Mouse (Mus musculus) hindbrain, embryonic 10.5 days (tissue): ENCODE results near the gene Arhgef15. TPM values are rescaled to one million over a fixed set of nuclear protein-coding genes. Genes with fewer than 3 reads are reported as not detected.
"Not testable (repeated sequence)": the region's sequence is repeated elsewhere in the genome, so short reads cannot be mapped to it uniquely, and the experiment has no call there.

Experiments used
- DNase-seq: peaks from one replicate; pipeline ENCODE4 v3.0.0-alpha.2; 2017; ENCODE audit warnings: low spot score
- H3K27ac ChIP-seq: fragments of 300-500 bp; sonication (generic); 2 replicates; pipeline ENCODE4 v1.5.1; 2016; ENCODE audit warnings: mild to moderate bottlenecking, moderate library complexity
- H3K27me3 ChIP-seq: fragments of 300-500 bp; sonication (generic); 2 replicates; pipeline ENCODE4 v1.6.1; 2016; ENCODE audit warnings: mild to moderate bottlenecking; ENCODE audit not compliant: poor library complexity, insufficient read depth, severe bottlenecking
- H3K36me3 ChIP-seq: fragments of 300-500 bp; sonication (generic); 2 replicates; pipeline ENCODE4 v1.6.1; 2016; ENCODE audit warnings: mild to moderate bottlenecking, moderate library complexity
- H3K4me1 ChIP-seq: fragments of 300-500 bp; sonication (generic); replicated peaks from 2 replicates; pipeline ENCODE4 v1.6.1; 2016; ENCODE audit warnings: mild to moderate bottlenecking
- H3K4me3 ChIP-seq: fragments of 300-500 bp; sonication (generic); 2 replicates; pipeline ENCODE4 v1.5.1; 2016; ENCODE audit warnings: mild to moderate bottlenecking, moderate library complexity
- H3K9me3 ChIP-seq: fragments of 300-500 bp; sonication (generic); 2 replicates; pipeline ENCODE4 v1.6.1; 2016; ENCODE audit warnings: mild to moderate bottlenecking, moderate library complexity
- WGBS: fragments of 180-500 bp; shearing (Covaris S2); methylation state at CpG from one replicate; pipeline ENCODE4 v1.1.7; 2016; 5-methylcytosine and 5-hydroxymethylcytosine counted together
- polyA plus RNA-seq: library from polyadenylated mRNA; unstranded; fragments of >200 nt; fragmentation: Nextera tagmentation; extraction: Ambion mirVana; gene quantifications from 2 replicates; pipeline ENCODE4 v1.2.1, GENCODE M21; 2016

Gene Arhgef15
- polyA plus RNA-seq, 1 experiment from 2014 or later, result 8.6 TPM

GRCm38 (mm10) chr11:68939451-68940304 is 17.6 kb downstream of the Arhgef15 start:
- peak overlapping the region; percentile 89 for H3K27ac ChIP-seq
- H3K36me3 ChIP-seq, result 0 out of 2 replicates have a peak, but pooled peaks cover 3% of the 10 kb centered on the region
- peak; percentile 90 for DNase-seq
- H3K4me3 ChIP-seq, result peak overlapping the region; percentile 57
- no peaks in the 10 kb centered on the region for H3K9me3 ChIP-seq
- no peaks in the 10 kb centered on the region for H3K27me3 ChIP-seq
- 6% methylated on average over 16 of the region's 16 CpGs for WGBS
- H3K4me1 ChIP-seq, result peaks cover 11% of the 10 kb centered on the region

DNA sequence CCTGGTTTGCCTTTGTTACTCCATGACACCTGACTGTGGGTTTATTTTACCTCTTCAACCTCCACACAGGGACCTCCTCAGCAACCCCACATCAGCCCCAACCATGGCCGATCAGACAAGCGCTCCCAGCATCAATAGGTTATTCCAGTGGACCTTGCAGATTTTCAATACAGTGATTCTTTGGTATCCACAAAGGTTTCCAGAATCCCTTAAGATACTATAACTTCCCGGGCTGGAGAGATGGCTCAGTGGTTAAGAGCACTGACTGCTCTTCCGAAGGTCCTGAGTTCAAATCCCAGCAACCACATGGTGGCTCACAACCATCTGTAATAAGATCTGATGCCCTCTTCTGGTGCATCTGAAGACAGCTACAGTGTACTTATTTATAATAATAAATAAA is 20.3 kb downstream of the Arhgef15 start:
- DNase-seq, H3K27ac ChIP-seq, H3K36me3 ChIP-seq, H3K9me3 ChIP-seq, H3K27me3 ChIP-seq, H3K4me3 ChIP-seq: not testable (repeated sequence)
- peaks cover 14% of the 10 kb centered on the region for H3K4me1 ChIP-seq
- WGBS, result 92% methylated on average over 4 of the region's 4 CpGs

GRCm38 (mm10) chr11:68933885-68934507 is 23.3 kb downstream of the Arhgef15 start:
- WGBS, result 77% methylated on average over 5 of the region's 5 CpGs
- H3K4me1 ChIP-seq, result 0 out of 2 replicates have a peak, but pooled peaks cover 3% of the 10 kb centered on the region
- DNase-seq, result no peak
- H3K9me3 ChIP-seq, result no peaks in the 10 kb centered on the region
- no peak overlapping the region for H3K4me3 ChIP-seq
- H3K27ac ChIP-seq, result no peak overlapping the region
- H3K27me3 ChIP-seq, result no peaks in the 10 kb centered on the region
- H3K36me3 ChIP-seq, result no peaks in the 10 kb centered on the region

DNA sequence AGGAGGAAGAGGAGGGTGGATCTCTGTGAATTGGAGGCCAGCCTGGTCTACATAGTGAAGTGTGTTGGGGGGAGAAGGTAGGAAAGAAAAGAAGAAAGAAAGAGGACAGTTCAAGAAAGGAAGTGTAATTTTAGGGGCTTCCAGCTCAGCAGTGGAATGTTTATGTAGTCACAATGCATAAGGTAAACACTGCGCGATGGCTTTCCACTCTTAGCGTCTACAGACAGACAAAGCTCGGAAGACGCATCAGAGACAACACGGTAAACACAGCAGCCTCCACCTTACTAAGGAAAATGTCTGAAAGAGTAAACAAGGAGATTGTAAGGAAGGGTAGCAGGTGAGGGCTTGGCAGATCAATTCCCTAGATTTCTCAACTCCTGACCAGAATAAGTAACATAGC is 27.3 kb downstream of the Arhgef15 start:
- H3K27ac ChIP-seq, result no peak overlapping the region
- H3K27me3 ChIP-seq, result no peaks in the 10 kb centered on the region
- H3K9me3 ChIP-seq, result no peaks in the 10 kb centered on the region
- no peak overlapping the region for H3K4me3 ChIP-seq
- 0 out of 2 replicates have a peak, but pooled peaks cover 3% of the 10 kb centered on the region for H3K4me1 ChIP-seq
- DNase-seq, result no peak
- no peaks in the 10 kb centered on the region for H3K36me3 ChIP-seq
- 81% methylated on average over 6 of the region's 6 CpGs for WGBS

- 82% methylated on average over 3 of the region's 3 CpGs for WGBS
- Histone ChIP-seq H3K4me3 (no peak within 1 kb of the TSS), H3K27ac (no peak within 1 kb of the TSS), H3K27me3 (no peaks in the 10 kb centered on the region), H3K9me3 (no peaks in the 10 kb centered on the region), H3K36me3 (no peaks in the 10 kb centered on the region), H3K4me1 (peaks cover 7% of the 10 kb centered on the region; the same call in 1 of the 2 replicates)
- DNase-seq, result no peak
Observed at GRCm38 (mm10) chr11:68926981-68927380, 30.3 kb downstream of the Arhgef15 start, which contains the start of gene Odf4. Gene Odf4, minus strand, starts transcription at chr11:68927081.

- DNase-seq, result no peak
- Histone ChIP-seq H3K4me1 (peaks cover 7% of the 10 kb centered on the region; the same call in 1 of the 2 replicates), H3K27ac (no peak overlapping the region), H3K27me3 (no peaks in the 10 kb centered on the region), H3K9me3 (no peaks in the 10 kb centered on the region), H3K4me3 (no peak overlapping the region), H3K36me3 (no peaks in the 10 kb centered on the region)
- WGBS, result 85% methylated on average over 2 of the region's 2 CpGs
Observed at GRCm38 (mm10) chr11:68924749-68925148, 32.5 kb downstream of the Arhgef15 start.

DNA sequence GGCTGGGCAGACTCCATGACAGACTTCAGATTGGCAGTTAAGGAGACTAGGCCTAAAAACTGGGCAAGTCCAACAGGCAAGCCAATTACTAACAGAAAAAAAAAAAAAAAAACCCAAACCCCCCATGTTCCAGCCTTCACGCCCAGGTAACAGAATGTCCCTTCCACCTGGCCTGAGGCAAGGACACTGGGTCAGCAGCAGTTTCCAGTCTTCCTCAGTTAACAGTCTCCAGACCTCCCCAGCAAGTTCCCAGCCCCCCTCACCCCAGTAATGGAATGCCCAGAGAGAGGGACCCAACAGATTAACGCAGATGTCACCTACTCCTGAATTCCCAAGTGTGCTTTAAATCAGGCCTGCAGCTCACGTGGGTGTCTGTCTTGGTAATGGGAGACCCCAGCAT is 34.1 kb downstream of the Arhgef15 start:
- no peak overlapping the region for H3K27ac ChIP-seq
- H3K27me3 ChIP-seq, result no peaks in the 10 kb centered on the region
- no peak overlapping the region for H3K4me3 ChIP-seq
- WGBS, result 64% methylated on average over 3 of the region's 3 CpGs
- no peak for DNase-seq
- H3K4me1 ChIP-seq, result peaks cover 7% of the 10 kb centered on the region; the same call in 1 of the 2 replicates
- no peaks in the 10 kb centered on the region for H3K9me3 ChIP-seq
- H3K36me3 ChIP-seq, result no peaks in the 10 kb centered on the region

DNA sequence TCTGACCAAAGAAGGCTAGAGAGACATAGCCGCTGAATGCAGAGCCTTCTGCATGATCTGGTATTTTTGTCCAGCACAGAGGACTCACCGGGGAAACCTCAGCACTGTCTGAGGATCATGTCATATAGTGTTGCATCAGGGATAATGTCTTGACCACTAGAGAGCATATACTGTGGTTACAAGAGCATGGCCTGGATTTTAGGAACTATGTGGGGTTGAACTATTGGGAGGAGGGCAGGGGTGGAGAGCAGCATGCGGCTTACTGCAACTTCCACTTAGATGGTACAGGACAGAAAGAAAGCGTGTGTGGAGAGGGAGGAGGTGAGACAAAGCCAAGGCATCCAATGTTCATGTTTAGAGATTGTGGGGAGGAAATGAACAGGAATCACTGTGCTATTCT is 42.7 kb downstream of the Arhgef15 start:
- H3K4me3 ChIP-seq, result no peak overlapping the region
- no peak for DNase-seq
- no peaks in the 10 kb centered on the region for H3K27me3 ChIP-seq
- no peak overlapping the region for H3K27ac ChIP-seq
- 91% methylated on average over 4 of the region's 4 CpGs for WGBS
- H3K9me3 ChIP-seq, result no peaks in the 10 kb centered on the region
- H3K4me1 ChIP-seq, result no peaks in the 10 kb centered on the region
- no peaks in the 10 kb centered on the region for H3K36me3 ChIP-seq

DNA sequence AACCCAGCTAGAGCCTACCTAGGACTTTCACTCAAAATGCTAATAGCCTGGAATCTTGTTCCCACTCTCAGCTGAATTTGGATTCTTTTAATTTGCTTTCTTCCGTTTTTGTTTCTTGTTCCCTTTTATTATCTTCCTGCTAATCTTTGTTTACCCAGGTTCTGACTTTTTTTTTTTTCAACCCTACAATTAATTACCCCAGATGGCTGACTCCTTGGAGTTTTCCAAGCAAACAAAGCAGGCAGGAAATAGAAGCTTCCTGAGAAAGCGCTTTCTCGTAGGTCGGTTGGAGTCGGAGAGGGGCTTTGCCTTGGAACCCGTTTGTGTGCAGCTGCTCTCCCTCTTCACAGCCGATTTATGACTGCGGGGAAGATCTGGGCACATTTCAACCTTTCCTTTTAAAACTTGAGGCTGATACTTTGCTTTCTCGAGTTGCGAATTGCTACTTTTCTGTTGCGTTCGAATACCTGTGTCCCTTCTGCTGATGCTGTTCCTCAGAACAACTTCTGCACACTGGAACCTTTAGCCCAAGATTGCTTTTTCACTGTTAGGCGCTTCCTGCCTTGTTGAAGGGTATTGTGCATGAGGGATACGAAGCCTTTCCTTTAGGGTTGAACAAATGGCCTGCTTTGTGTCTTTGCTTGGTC is 45.6 kb downstream of the Arhgef15 start:
- Histone ChIP-seq H3K27me3 (no peaks in the 10 kb centered on the region), H3K9me3 (no peaks in the 10 kb centered on the region), H3K27ac (no peak overlapping the region; the same call in 1 of the 2 replicates), H3K4me3 (no peak overlapping the region), H3K4me1 (no peaks in the 10 kb centered on the region), H3K36me3 (peaks cover 15% of the 10 kb centered on the region)
- DNase-seq, result no peak
- 72% methylated on average over 14 of the region's 14 CpGs for WGBS

- H3K27ac ChIP-seq, result no peak overlapping the region
- no peaks in the 10 kb centered on the region for H3K9me3 ChIP-seq
- H3K27me3 ChIP-seq, result no peaks in the 10 kb centered on the region
- H3K36me3 ChIP-seq, result peaks cover 41% of the 10 kb centered on the region
- no peak for DNase-seq
- no peak overlapping the region for H3K4me3 ChIP-seq
- no peaks in the 10 kb centered on the region for H3K4me1 ChIP-seq
- 54% methylated on average over 7 of the region's 7 CpGs for WGBS
Observed at GRCm38 (mm10) chr11:68908846-68909503, 48.3 kb downstream of the Arhgef15 start.

DNA sequence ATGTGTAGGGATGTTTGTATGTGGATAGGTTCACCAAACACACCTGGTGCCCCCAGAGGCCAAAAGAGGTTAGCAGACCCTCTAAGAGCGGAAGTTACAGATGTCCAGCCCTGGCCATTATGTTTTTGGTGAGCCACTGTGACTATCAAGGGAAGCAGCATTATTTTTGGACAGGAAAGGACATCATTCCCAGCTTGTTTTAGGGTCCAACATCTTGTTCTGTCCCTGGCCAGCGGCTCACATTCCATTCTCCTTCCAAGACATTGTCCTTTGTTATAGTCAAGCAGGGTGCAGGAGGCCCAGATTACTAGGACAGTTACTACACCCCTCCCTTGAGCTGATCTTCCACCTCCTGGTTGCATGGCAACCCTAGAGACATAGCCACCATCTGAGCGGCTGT is 50.0 kb downstream of the Arhgef15 start:
- peaks cover 59% of the 10 kb centered on the region for H3K36me3 ChIP-seq
- H3K9me3 ChIP-seq, result no peaks in the 10 kb centered on the region
- no peaks in the 10 kb centered on the region for H3K27me3 ChIP-seq
- H3K27ac ChIP-seq, result no peak overlapping the region
- 80% methylated on average over 3 of the region's 3 CpGs for WGBS
- H3K4me1 ChIP-seq, result peaks cover 9% of the 10 kb centered on the region
- no peak for DNase-seq
- H3K4me3 ChIP-seq, result no peak overlapping the region

DNA sequence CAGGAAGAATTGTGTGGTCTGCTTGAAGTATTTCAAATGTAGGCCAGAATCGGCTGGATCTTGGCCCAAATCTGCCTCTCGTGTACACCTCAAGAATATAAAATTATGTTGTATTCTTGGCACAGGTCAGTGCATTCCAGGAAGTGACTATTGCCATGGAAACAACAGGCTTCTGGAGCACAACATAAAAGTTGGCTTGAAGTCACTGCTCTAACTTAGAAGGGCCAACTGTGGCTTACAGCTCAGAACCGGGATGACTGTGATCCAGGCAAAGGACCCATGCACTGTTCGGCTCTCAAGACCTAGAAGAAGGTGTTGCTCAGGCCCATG is 50.9 kb downstream of the Arhgef15 start:
- no peak for DNase-seq
- WGBS, result 91% methylated on average over 4 of the region's 4 CpGs
- H3K36me3 ChIP-seq, result peaks cover 59% of the 10 kb centered on the region
- H3K4me3 ChIP-seq, result no peak overlapping the region
- peaks cover 9% of the 10 kb centered on the region for H3K4me1 ChIP-seq
- H3K27me3 ChIP-seq, result no peaks in the 10 kb centered on the region
- no peaks in the 10 kb centered on the region for H3K9me3 ChIP-seq
- H3K27ac ChIP-seq, result no peak overlapping the region
